Mouse (Mus musculus) CH12.LX (cell line): ENCODE data around the gene 5730596B20Rik.

Experiments
- CTCF ChIP-seq, 2 experiments: IDR thresholded peaks in 1 of 2; conservative IDR thresholded peaks in 1 of 2; 2 replicates each; pipeline ENCODE4 v1.5.1; 2011 to 2012; ENCODE audit warnings: low read depth in 2 of 2, low read length in 2 of 2, improper control_type of control experiment in 1 of 2, inconsistent platforms in 1 of 2, mild to moderate bottlenecking in 1 of 2, moderate library complexity in 1 of 2
- ETS1 ChIP-seq: conservative IDR thresholded peaks from 2 replicates; pipeline ENCODE4 v1.6.1; 2012; ENCODE audit warnings: low read depth, mild to moderate bottlenecking, inconsistent platforms, low read length, improper control_type of control experiment, moderate library complexity
- USF2 ChIP-seq: conservative IDR thresholded peaks from 2 replicates; pipeline ENCODE4 v1.6.1; 2011; ENCODE audit warnings: low read depth, low read length, improper control_type of control experiment

GRCm38 (mm10) chr6:52200073-52200750, 22.9 kb downstream of the 5730596B20Rik start:
- TF ChIP-seq CTCF (conservative IDR thresholded peaks at IDR 0.05 in 1 of 2, IDR thresholded peaks at IDR 0.05 in 1 of 2; ENCODE audit: low read depth in 2 of 2, low read length in 2 of 2) (no peak), USF2 (no peak), ETS1 (no peak)
